Mouse (Mus musculus) kidney, adult 11 months (tissue): Measurements from ENCODE around the gene Gm28827.
"Not testable (repeated sequence)": the region's sequence is repeated elsewhere in the genome, so short reads cannot be mapped to it uniquely, and the experiment has no call there.

Experiments used
- DNase-seq: peaks from one replicate; pipeline ENCODE4 v3.0.0; 2022

The Gm28827 gene

DNA sequence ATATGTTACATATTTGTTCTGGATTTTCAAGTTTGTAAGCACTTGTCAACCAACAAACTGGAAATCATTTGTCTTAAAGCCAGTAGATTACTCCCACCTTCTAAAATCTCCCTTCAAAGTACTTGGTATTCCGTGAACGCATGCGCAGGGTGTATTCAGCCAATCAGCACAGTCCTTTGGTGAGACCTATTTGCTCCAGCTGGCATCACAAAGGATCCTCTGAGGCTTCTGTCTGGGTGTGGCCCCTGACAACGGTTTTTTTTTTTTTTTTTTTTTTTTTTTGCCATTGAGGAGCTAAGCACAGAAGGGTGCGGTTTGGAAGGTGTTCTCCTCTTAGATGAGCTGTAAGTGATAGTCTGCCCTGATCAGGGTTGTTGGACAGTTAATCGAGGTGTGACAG is at the start of gene Gm28827:
TSS of gene Gm28827 (plus strand) at position 301 of the 400 bp plus-strand sequence.
- DNase-seq = not testable (repeated sequence)
